Mouse (Mus musculus) liver, postnatal 0 days (tissue): ENCODE measurements at regions not wholly inside any gene's neighbourhood (a gene's known extent, or its start where the extent isn't known, plus 50 kb on each side); places are given as distances from the start of the nearest gene placed in this dataset.

ENCODE experiments used
- CTCF ChIP-seq: sonication (generic); IDR thresholded peaks from 2 replicates; pipeline ENCODE4 v1.5.1; 2016; ENCODE audit warnings: antibody characterized with exemption, low read depth
- EP300 ChIP-seq: IDR thresholded peaks from 2 replicates; pipeline ENCODE4 v1.6.1; 2016; ENCODE audit warnings: antibody characterized with exemption, low read depth, mild to moderate bottlenecking

DNA sequence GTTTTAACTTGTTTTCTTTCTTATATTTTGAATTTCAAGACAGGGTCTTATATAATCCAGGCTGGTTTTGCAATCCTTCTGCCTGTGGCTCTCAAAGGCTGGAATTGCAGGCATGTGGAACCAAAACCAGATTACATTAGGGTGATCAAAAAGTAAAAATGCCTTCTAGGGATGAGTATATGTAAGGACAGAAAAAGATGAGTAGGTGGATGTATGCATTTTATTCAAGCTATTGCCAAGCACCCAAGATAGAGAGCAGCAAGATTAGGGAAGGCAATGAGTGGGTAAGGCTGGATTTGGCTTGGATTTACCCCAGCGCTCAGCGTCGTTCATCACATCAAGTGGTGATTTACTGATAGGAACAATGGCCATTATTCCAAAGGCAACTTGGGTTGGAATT, 4725.2 kb downstream of the 9330182O14Rik start:
- TF ChIP-seq CTCF (no peak), EP300 (no peak)
